Mouse (Mus musculus) heart, adult 2 months (tissue): ENCODE measurements at regions not wholly inside any gene's neighbourhood (a gene's known extent, or its start where the extent isn't known, plus 50 kb on each side); places are given as distances from the start of the nearest gene placed in this dataset.

Source experiments
- DNase-seq, 2 experiments: peaks; one replicate each; pipeline ENCODE4 v3.0.0; 2021
- H3K27ac ChIP-seq: fragments of 200-600 bp; 2 replicates; pipeline ENCODE4 v1.8.1; 2022
- H3K27me3 ChIP-seq: fragments of 200-500 bp; 2 replicates; pipeline ENCODE4 v1.6.1; 2012; ENCODE audit warnings: mild to moderate bottlenecking, low read length, inconsistent platforms, mixed read lengths; ENCODE audit not compliant: control insufficient read depth, insufficient read depth
- H3K36me3 ChIP-seq: fragments of 200-500 bp; 2 replicates; pipeline ENCODE4 v1.6.1; 2012; ENCODE audit warnings: low read length, inconsistent platforms; ENCODE audit not compliant: control insufficient read depth, insufficient read depth
- H3K4me1 ChIP-seq: fragments of 200-500 bp; 2 replicates; pipeline ENCODE4 v1.6.1; 2011; ENCODE audit warnings: low read length; ENCODE audit not compliant: control insufficient read depth, insufficient read depth
- H3K4me3 ChIP-seq: fragments of 200-600 bp; 2 replicates; pipeline ENCODE4 v1.8.1; 2022
- H3K79me2 ChIP-seq: fragments of 200-500 bp; replicated peaks from 2 replicates; pipeline ENCODE4 v1.6.1; 2012; ENCODE audit warnings: mild to moderate bottlenecking, inconsistent platforms, low read length, moderate library complexity, mixed read lengths; ENCODE audit not compliant: control insufficient read depth, insufficient read depth
- H3K9ac ChIP-seq: fragments of 200-500 bp; 2 replicates; pipeline ENCODE4 v1.6.1; 2012; ENCODE audit warnings: low read depth, mild to moderate bottlenecking, control low read depth, inconsistent platforms, low read length, mixed read lengths
- CTCF ChIP-seq: fragments of 200-600 bp; IDR thresholded peaks from 2 replicates; pipeline ENCODE4 v1.8.1; 2022; ENCODE audit warnings: antibody characterized with exemption, mild to moderate bottlenecking, moderate library complexity
- EP300 ChIP-seq: fragments of 200-500 bp; IDR thresholded peaks from 2 replicates; pipeline ENCODE4 v1.6.1; 2011; ENCODE audit warnings: low read depth, low read length, control low read depth; ENCODE audit not compliant: insufficient read depth
- POLR2A ChIP-seq: fragments of 200-500 bp; IDR thresholded peaks from 2 replicates; pipeline ENCODE4 v1.6.1; 2011; ENCODE audit warnings: mild to moderate bottlenecking, low read depth, low read length, control low read depth; ENCODE audit not compliant: insufficient read depth
- WGBS: fragments of 180-500 bp; shearing (Covaris S2); methylation state at CpG from one replicate; pipeline ENCODE4 v1.1.7; 2018; 5-methylcytosine and 5-hydroxymethylcytosine counted together
- intact Hi-C: fragments of 180-260 bp; cut with DNase I; formaldehyde crosslinking; loops from one replicate; pipeline ENCODE4 v1.15.1; 2025

DNA sequence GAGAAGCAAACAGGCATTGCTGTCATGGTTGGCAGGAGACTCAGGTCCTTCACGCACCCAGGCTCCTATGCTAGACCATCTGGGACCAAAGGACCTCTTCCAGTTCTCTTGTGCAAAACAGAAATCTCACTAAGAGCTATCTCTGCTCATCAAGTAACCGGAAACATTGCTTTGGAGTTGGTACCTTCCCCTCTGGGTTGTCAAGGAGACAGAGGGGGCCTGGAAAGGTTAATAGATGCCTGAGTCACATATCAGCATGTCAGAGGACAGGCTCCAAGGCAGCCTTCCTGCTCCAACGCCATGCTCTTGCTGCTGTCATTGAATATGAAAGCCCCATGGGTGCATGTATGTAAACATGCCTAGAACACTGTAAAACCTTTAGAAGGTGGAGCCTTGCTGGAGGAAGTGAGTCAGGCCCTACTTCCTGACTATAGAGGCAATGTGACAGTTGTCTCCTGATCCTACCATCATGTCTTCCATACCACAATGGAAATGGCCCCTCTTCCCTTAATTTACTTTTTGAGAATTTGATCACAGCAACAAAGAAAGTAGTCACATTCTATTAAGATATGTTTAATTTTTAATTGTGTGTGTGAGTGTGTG, 103.8 kb downstream of the Hlx start:
- Histone ChIP-seq H3K27me3 (no peaks in the 10 kb centered on the region), H3K4me3 (no peak overlapping the region), H3K9ac (no peak overlapping the region), H3K27ac (no peak overlapping the region), H3K79me2 (no peaks in the 10 kb centered on the region), H3K36me3 (peaks cover 2% of the 10 kb centered on the region; the same call in 1 of the 2 replicates), H3K4me1 (peaks cover 3% of the 10 kb centered on the region)
- intact Hi-C loops: no loop called here
- 71% methylated on average over 3 of the region's 3 CpGs for WGBS
- DNase-seq: no peak
- TF ChIP-seq CTCF (no peak), EP300 (no peak), POLR2A (no peak)

DNA sequence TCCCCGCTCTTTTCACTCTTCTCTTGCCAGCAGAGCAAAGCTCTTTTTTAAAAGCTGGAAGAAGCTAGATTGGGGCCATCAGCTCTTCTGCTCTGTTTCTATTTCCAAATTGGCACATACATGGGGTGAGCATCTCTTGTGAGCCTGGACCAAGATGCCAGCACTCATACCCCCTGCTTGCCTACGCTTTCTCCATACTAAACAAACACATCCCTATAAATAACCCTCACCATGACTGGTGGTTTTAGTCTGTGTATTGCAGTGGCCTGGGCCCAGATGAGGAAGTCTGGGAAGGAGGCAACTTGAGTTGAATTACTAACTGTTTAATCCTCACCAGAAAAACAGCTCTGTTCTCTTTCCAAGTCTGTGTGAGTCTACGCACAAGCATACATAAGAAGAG, 110.0 kb downstream of the Hlx start:
- no peak overlapping the region for H3K27ac ChIP-seq
- WGBS: 88% methylated on average over 3 of the region's 3 CpGs
- H3K27me3 ChIP-seq: no peaks in the 10 kb centered on the region
- H3K9ac ChIP-seq: no peak overlapping the region
- H3K4me1 ChIP-seq: no peaks in the 10 kb centered on the region
- H3K79me2 ChIP-seq: no peaks in the 10 kb centered on the region
- intact Hi-C loops: no loop called here
- no peak for DNase-seq
- TF ChIP-seq CTCF (no peak), EP300 (no peak), POLR2A (no peak)
- H3K36me3 ChIP-seq: no peaks in the 10 kb centered on the region
- no peak overlapping the region for H3K4me3 ChIP-seq

DNA sequence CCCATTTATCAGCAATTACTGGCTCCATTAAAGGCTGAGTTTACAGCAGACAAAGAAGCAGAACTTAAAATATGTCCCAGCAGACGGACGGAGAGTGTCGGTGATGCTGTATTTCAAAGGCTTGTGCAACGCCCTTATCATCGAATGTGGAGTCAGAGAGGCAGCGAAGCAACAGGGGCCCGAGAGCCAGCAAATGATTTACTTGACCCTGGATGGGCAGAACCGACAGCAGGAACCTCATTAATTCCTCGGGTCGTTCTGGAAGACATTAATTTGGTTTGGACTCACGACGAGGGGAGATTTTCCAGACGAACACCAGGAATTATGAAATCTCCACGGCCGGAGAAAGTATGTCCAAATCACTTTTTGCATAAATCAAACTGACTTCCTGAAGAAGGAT, 110.5 kb downstream of the Hlx start:
- H3K27ac ChIP-seq: no peak overlapping the region
- DNase-seq: peak in 1 of 2 experiments; percentile 33
- no peak overlapping the region for H3K4me3 ChIP-seq
- intact Hi-C loops: no loop called here
- TF ChIP-seq POLR2A (no peak), CTCF (no peak), EP300 (no peak)
- H3K79me2 ChIP-seq: no peaks in the 10 kb centered on the region
- no peaks in the 10 kb centered on the region for H3K36me3 ChIP-seq
- 59% methylated on average over 15 of the region's 15 CpGs for WGBS
- H3K9ac ChIP-seq: no peak overlapping the region
- H3K4me1 ChIP-seq: no peaks in the 10 kb centered on the region
- H3K27me3 ChIP-seq: no peaks in the 10 kb centered on the region

DNA sequence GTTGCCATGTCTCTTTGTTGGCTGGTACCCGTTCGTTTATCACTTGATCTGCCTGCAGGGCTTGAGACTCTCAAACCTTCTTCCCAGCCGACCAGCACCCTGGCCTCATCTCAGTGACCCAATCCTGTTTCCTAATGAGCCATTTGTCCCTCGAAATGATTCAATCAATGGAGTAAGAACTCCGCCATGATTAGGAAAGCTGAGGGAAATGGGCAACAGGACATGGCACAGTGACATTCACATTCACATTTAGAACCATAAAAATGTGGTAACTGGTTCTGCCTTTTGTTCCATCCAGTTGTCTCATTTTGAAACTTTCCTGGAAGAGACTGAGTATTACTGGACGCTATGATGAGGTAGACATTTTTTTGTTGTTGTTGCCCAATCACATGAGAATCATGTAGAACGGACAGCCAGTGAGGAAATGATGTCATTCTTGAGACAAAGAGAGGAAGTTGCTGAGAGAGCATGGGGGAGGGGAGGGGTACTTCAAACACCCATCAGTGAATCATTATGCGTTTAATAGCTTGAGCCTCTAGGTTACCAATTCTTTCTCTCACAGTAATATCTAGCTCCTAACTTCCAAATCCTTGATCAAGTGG, 114.5 kb downstream of the Hlx start:
- DNase-seq: no peak
- Histone ChIP-seq H3K4me1 (no peaks in the 10 kb centered on the region), H3K27ac (no peak overlapping the region), H3K79me2 (no peaks in the 10 kb centered on the region), H3K36me3 (no peaks in the 10 kb centered on the region), H3K9ac (no peak overlapping the region), H3K4me3 (no peak overlapping the region), H3K27me3 (no peaks in the 10 kb centered on the region)
- WGBS: 68% methylated on average over 8 of the region's 8 CpGs
- TF ChIP-seq EP300 (no peak), CTCF (no peak), POLR2A (no peak)
- intact Hi-C loops: no loop called here

DNA sequence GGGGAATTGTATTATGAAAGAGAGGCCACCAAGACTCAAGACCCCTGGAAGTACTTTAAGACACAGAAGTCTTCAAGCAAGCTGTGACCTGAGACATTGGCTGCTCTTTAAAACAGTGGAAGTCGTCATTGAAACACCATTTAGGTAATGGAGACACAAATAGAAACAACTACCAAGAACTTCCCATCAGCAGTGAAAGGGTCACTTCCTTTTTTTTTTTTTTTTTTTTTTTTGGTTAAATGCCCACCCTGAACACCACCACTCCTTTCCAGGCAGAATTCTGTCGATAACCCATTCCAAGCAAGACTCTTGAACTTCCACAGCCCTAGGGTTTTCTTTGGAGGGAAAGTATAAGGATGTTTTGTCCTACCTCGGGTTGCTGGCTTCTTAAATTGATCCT, 116.4 kb downstream of the Hlx start:
- 55% methylated on average over 3 of the region's 3 CpGs for WGBS
- DNase-seq: no peak
- TF ChIP-seq CTCF (no peak), POLR2A (no peak), EP300 (no peak)

DNA sequence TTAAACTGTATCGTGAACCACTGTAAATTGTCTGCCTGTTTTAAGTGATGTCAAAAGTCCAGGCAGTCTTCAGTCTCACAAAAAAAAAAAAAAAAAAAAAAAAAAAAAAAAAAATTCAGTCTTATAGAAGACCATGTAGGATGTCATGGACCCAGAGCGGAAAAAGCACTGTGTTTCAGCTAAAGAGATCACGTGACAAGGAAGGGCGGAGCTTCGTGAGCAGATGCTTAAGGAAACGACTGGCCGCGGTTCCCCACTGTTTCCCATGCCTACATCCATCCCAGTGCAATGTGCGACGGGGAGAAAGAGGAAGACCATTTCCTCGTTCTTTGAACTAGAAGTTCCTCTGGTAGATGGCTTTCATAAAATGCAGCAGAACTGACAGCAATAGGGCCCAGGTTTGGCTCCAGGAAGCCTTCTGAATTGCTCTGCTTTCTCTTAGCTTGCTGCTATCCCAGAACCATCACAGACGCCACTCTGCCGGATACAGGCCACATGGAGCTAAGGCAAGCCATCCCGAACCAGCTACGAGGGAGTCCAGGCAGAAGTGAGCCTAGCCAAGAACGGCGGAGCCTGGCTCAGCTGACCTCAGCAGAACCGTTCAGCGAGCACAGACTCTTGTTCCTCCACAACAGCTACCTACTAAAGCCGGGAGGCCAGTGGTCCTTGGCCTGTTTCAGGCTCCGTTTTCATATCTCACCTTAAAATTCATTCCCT, 117.6 kb downstream of the Hlx start:
- no peak for TF ChIP-seq CTCF
- TF ChIP-seq POLR2A: no peak
- no peak for TF ChIP-seq EP300
- Histone ChIP-seq H3K9ac (no peak overlapping the region), H3K79me2 (no peaks in the 10 kb centered on the region), H3K27ac (no peak overlapping the region), H3K27me3 (no peaks in the 10 kb centered on the region), H3K4me3 (no peak overlapping the region), H3K4me1 (no peaks in the 10 kb centered on the region; the same call in 1 of the 2 replicates), H3K36me3 (no peaks in the 10 kb centered on the region)
- WGBS: 81% methylated on average over 21 of the region's 21 CpGs
- DNase-seq: peak in 1 of 2 experiments; percentile 39
- intact Hi-C loops: no loop called here

More for the DNA sequence above, 116.4 kb downstream of the Hlx start:
- Histone ChIP-seq H3K27me3 (no peaks in the 10 kb centered on the region), H3K79me2 (no peaks in the 10 kb centered on the region), H3K36me3 (no peaks in the 10 kb centered on the region), H3K4me3 (no peak overlapping the region), H3K27ac (no peak overlapping the region), H3K9ac (no peak overlapping the region), H3K4me1 (no peaks in the 10 kb centered on the region)
- intact Hi-C loops: no loop called here
